Mouse (Mus musculus): ENCODE results near the gene Nrxn3. TPM values are rescaled to one million over a fixed set of nuclear protein-coding genes. Genes with fewer than 3 reads are reported as not detected.

The Nrxn3 gene
- polyA plus RNA-seq, 1 experiment = not detected

GRCm38 (mm10) chr12:89888647-89889046 is 1166.0 kb downstream of the Nrxn3 start:
- no peak for TF ChIP-seq CTCF (IDR thresholded peaks at IDR 0.05; ENCODE audit: low read depth, low read length)
- TF ChIP-seq POLR2A (IDR thresholded peaks at IDR 0.05; ENCODE audit: borderline replicate concordance, low read depth, low read length) = no peak

GRCm38 (mm10) chr12:89896901-89897300 is 1174.2 kb downstream of the Nrxn3 start:
- no peaks in the 10 kb centered on the region for H3K4me1 ChIP-seq (ENCODE audit: control insufficient read depth, insufficient read depth, low read length)
- H3K27ac ChIP-seq (ENCODE audit: insufficient read depth, low read depth, low read length) = no peak overlapping the region
- TF ChIP-seq CTCF (IDR thresholded peaks at IDR 0.05; ENCODE audit: low read depth, low read length) = no peak

More at GRCm38 (mm10) chr12:89888647-89889046, 1166.0 kb downstream of the Nrxn3 start:
- H3K27ac ChIP-seq (ENCODE audit: insufficient read depth, low read depth, low read length) = no peak overlapping the region
- H3K4me1 ChIP-seq (ENCODE audit: control insufficient read depth, insufficient read depth, low read length) = no peaks in the 10 kb centered on the region
- no peak overlapping the region for H3K4me3 ChIP-seq (ENCODE audit: insufficient read depth, low read length)

GRCm38 (mm10) chr12:89909578-89909977 is 1186.9 kb downstream of the Nrxn3 start:
- no peak for TF ChIP-seq CTCF (IDR thresholded peaks at IDR 0.05; ENCODE audit: low read depth, low read length)
- TF ChIP-seq POLR2A (IDR thresholded peaks at IDR 0.05; ENCODE audit: borderline replicate concordance, low read depth, low read length) = no peak
- Histone ChIP-seq H3K4me3 (ENCODE audit: insufficient read depth, low read length) (no peak overlapping the region), H3K27ac (ENCODE audit: insufficient read depth, low read depth, low read length) (no peak overlapping the region), H3K4me1 (ENCODE audit: control insufficient read depth, insufficient read depth, low read length) (no peaks in the 10 kb centered on the region)

More at GRCm38 (mm10) chr12:89896901-89897300, 1174.2 kb downstream of the Nrxn3 start:
- H3K4me3 ChIP-seq (ENCODE audit: insufficient read depth, low read length) = no peak overlapping the region

GRCm38 (mm10) chr12:89918138-89918829 is 1195.6 kb downstream of the Nrxn3 start:
- Histone ChIP-seq H3K4me3 (ENCODE audit: insufficient read depth, low read length) (no peak overlapping the region), H3K27ac (ENCODE audit: insufficient read depth, low read depth, low read length) (no peak overlapping the region), H3K4me1 (ENCODE audit: control insufficient read depth, insufficient read depth, low read length) (no peaks in the 10 kb centered on the region)
- no peak for TF ChIP-seq CTCF (IDR thresholded peaks at IDR 0.05; ENCODE audit: low read depth, low read length)
- TF ChIP-seq POLR2A (IDR thresholded peaks at IDR 0.05; ENCODE audit: borderline replicate concordance, low read depth, low read length) = no peak

GRCm38 (mm10) chr12:89932338-89932737 is 1209.7 kb downstream of the Nrxn3 start:
- H3K4me3 ChIP-seq (ENCODE audit: insufficient read depth, low read length) = no peak overlapping the region
- H3K27ac ChIP-seq (ENCODE audit: insufficient read depth, low read depth, low read length) = no peak overlapping the region
- H3K4me1 ChIP-seq (ENCODE audit: control insufficient read depth, insufficient read depth, low read length) = no peaks in the 10 kb centered on the region
- TF ChIP-seq CTCF (IDR thresholded peaks at IDR 0.05; ENCODE audit: low read depth, low read length) (no peak), POLR2A (IDR thresholded peaks at IDR 0.05; ENCODE audit: borderline replicate concordance, low read depth, low read length) (no peak)

GRCm38 (mm10) chr12:89933630-89934029 is 1211.0 kb downstream of the Nrxn3 start:
- Histone ChIP-seq H3K4me3 (ENCODE audit: insufficient read depth, low read length) (no peak overlapping the region), H3K27ac (ENCODE audit: insufficient read depth, low read depth, low read length) (no peak overlapping the region), H3K4me1 (ENCODE audit: control insufficient read depth, insufficient read depth, low read length) (no peaks in the 10 kb centered on the region)
- TF ChIP-seq CTCF (IDR thresholded peaks at IDR 0.05; ENCODE audit: low read depth, low read length) (no peak), POLR2A (IDR thresholded peaks at IDR 0.05; ENCODE audit: borderline replicate concordance, low read depth, low read length) (no peak)

GRCm38 (mm10) chr12:89940746-89941145 is 1218.1 kb downstream of the Nrxn3 start:
- TF ChIP-seq POLR2A (IDR thresholded peaks at IDR 0.05; ENCODE audit: borderline replicate concordance, low read depth, low read length) (no peak), CTCF (IDR thresholded peaks at IDR 0.05; ENCODE audit: low read depth, low read length) (no peak)
- no peak overlapping the region for H3K4me3 ChIP-seq (ENCODE audit: insufficient read depth, low read length)
- no peak overlapping the region for H3K27ac ChIP-seq (ENCODE audit: insufficient read depth, low read depth, low read length)
- H3K4me1 ChIP-seq (ENCODE audit: control insufficient read depth, insufficient read depth, low read length) = no peaks in the 10 kb centered on the region

- Histone ChIP-seq H3K27ac (ENCODE audit: insufficient read depth, low read depth, low read length) (no peak overlapping the region), H3K4me1 (ENCODE audit: control insufficient read depth, insufficient read depth, low read length) (no peaks in the 10 kb centered on the region), H3K4me3 (ENCODE audit: insufficient read depth, low read length) (no peak overlapping the region)
- TF ChIP-seq POLR2A (IDR thresholded peaks at IDR 0.05; ENCODE audit: borderline replicate concordance, low read depth, low read length) (no peak), CTCF (IDR thresholded peaks at IDR 0.05; ENCODE audit: low read depth, low read length) (no peak)
These were observed 1223.3 kb downstream of the Nrxn3 start for GRCm38 (mm10) chr12:89945911-89946502.

GRCm38 (mm10) chr12:89946522-89946921 is 1223.8 kb downstream of the Nrxn3 start:
- Histone ChIP-seq H3K4me1 (ENCODE audit: control insufficient read depth, insufficient read depth, low read length) (no peaks in the 10 kb centered on the region), H3K27ac (ENCODE audit: insufficient read depth, low read depth, low read length) (no peak overlapping the region), H3K4me3 (ENCODE audit: insufficient read depth, low read length) (no peak overlapping the region)
- TF ChIP-seq CTCF (IDR thresholded peaks at IDR 0.05; ENCODE audit: low read depth, low read length) = no peak
- no peak for TF ChIP-seq POLR2A (IDR thresholded peaks at IDR 0.05; ENCODE audit: borderline replicate concordance, low read depth, low read length)

GRCm38 (mm10) chr12:89953237-89953636 is 1230.6 kb downstream of the Nrxn3 start:
- H3K4me1 ChIP-seq (ENCODE audit: control insufficient read depth, insufficient read depth, low read length) = no peaks in the 10 kb centered on the region
- H3K27ac ChIP-seq (ENCODE audit: insufficient read depth, low read depth, low read length) = no peak overlapping the region
- no peak overlapping the region for H3K4me3 ChIP-seq (ENCODE audit: insufficient read depth, low read length)
- TF ChIP-seq POLR2A (IDR thresholded peaks at IDR 0.05; ENCODE audit: borderline replicate concordance, low read depth, low read length) = no peak
- no peak for TF ChIP-seq CTCF (IDR thresholded peaks at IDR 0.05; ENCODE audit: low read depth, low read length)
